Mouse (Mus musculus): Measurements from ENCODE around the gene Txnrd2. TPM values are rescaled to one million over a fixed set of nuclear protein-coding genes. Genes with fewer than 3 reads are reported as not detected.
A peak's percentile ranks its signal among the peaks of the same experiment; 100 is the strongest.

The Txnrd2 gene
- polyA plus RNA-seq, 1 experiment from 2014 or later, result 31.7 TPM

- no peak overlapping the region for H3K9ac ChIP-seq
- WGBS, result 92% methylated on average over 3 of the region's 3 CpGs
- H3K4me3 ChIP-seq, result no peak overlapping the region
- ATAC-seq (ENCODE audit: low FRiP score, low read depth), result no peak
- no peak overlapping the region for H3K27ac ChIP-seq (replicated peaks)
- H3K9me3 ChIP-seq, result no peaks in the 10 kb centered on the region
- no peaks in the 10 kb centered on the region for H3K36me3 ChIP-seq
- H3K27me3 ChIP-seq, result no peaks in the 10 kb centered on the region; the same call in 1 of the 2 replicates
- peaks cover 7% of the 10 kb centered on the region for H3K4me1 ChIP-seq (replicated peaks)
- H3K4me2 ChIP-seq, result no peak overlapping the region
These were observed 56.2 kb downstream of the Txnrd2 start for GRCm38 (mm10) chr16:18482431-18482830.

- H3K27ac ChIP-seq (replicated peaks), result no peak overlapping the region
- no peak for ATAC-seq (ENCODE audit: low FRiP score, low read depth)
- H3K27me3 ChIP-seq, result no peaks in the 10 kb centered on the region; the same call in 1 of the 2 replicates
- H3K36me3 ChIP-seq, result no peaks in the 10 kb centered on the region
- H3K4me2 ChIP-seq, result no peak overlapping the region
- no peaks in the 10 kb centered on the region for H3K9me3 ChIP-seq
- H3K4me3 ChIP-seq, result no peak overlapping the region
- no peak overlapping the region for H3K9ac ChIP-seq
- H3K4me1 ChIP-seq (replicated peaks), result peaks cover 7% of the 10 kb centered on the region
- WGBS, result 56% methylated on average over 5 of the region's 5 CpGs
These were observed 57.7 kb downstream of the Txnrd2 start for GRCm38 (mm10) chr16:18483839-18484238.

DNA sequence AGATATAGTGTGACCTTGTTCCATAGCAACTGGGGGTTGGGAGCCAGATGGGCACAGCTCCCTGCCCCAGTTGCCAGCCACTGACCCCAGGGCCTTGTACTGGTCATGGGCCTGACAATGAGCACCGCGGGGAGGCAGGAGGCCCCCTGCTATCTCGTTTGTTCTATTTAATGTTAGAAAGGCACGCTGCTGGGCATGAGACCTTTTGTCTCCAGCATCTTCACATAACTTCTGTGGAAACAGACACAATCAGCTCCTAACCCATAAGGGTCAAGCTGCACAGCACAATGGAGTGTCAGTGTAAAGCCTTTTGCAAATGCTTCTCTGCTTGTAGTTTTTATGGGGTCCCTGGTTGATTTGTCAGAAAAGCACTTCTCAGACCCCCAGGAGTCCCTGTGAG is 58.2 kb downstream of the Txnrd2 start:
- Histone ChIP-seq H3K27me3 (no peaks in the 10 kb centered on the region; the same call in 1 of the 2 replicates), H3K9ac (no peak overlapping the region), H3K36me3 (no peaks in the 10 kb centered on the region), H3K27ac (replicated peaks) (no peak overlapping the region), H3K9me3 (no peaks in the 10 kb centered on the region), H3K4me3 (no peak overlapping the region), H3K4me1 (replicated peaks) (peaks cover 7% of the 10 kb centered on the region), H3K4me2 (no peak overlapping the region)
- whole genome bisulfite sequencing, result 4% methylated on average over 4 of the region's 4 CpGs
- ATAC-seq (ENCODE audit: low FRiP score, low read depth), result no peak

DNA sequence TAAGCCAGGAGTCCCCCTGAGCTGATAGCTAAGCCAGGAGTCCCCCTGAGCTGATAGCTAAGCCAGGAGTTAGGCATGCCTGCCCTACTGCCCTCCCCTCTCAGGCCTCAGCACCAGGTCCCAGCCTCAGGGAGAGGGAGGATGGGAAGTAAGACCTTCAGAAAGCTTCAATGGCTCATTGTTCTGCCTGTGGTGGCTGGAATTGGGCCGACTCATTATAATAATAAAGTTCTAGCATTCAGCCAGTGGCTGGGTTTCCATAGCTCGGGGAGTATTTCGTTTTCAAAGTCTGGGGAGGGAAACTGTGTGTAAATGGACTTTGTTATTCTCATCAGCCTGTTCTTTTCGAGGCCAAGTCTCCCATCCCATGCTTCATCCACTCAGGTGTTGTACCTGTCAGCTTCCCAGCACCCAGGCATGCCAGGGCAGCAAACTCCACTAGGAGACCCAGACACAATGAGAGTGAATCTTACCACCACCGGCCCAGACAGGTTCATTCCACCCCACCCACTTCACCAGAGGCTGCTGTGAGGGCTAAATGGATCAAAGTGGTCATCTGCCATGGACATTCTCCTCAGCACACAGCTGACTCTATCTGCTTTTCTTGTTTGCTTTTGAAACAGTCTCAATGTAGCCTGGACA is 58.7 kb downstream of the Txnrd2 start:
- ATAC-seq (ENCODE audit: low FRiP score, low read depth), result no peak
- no peaks in the 10 kb centered on the region for H3K9me3 ChIP-seq
- no peaks in the 10 kb centered on the region for H3K36me3 ChIP-seq
- H3K27ac ChIP-seq (replicated peaks), result no peak overlapping the region
- H3K9ac ChIP-seq, result no peak overlapping the region
- H3K4me1 ChIP-seq (replicated peaks), result peaks cover 7% of the 10 kb centered on the region
- no peak overlapping the region for H3K4me3 ChIP-seq
- no peak overlapping the region for H3K4me2 ChIP-seq
- H3K27me3 ChIP-seq, result no peaks in the 10 kb centered on the region; the same call in 1 of the 2 replicates
- 11% methylated on average over 5 of the region's 5 CpGs for WGBS

DNA sequence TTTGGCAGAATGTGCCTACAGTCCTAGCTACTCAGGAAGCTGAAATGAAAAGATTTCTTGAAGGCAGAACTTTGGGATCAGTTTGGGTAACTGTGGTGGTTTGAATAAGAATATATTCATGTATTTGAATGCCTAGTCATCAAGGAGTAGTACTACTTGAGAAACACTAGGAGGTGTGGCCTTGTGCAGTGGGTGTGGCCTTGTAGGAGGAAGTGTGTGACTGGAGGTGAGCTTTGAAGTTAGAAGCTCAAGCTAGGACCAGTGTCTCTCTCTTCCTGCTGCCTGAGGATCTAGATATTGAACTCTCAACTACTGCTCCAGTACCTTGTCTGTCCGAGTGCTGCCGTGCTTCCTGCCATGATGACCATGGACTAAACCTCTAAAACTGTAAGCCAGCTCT is 59.9 kb downstream of the Txnrd2 start:
- H3K36me3 ChIP-seq, result no peaks in the 10 kb centered on the region
- no peaks in the 10 kb centered on the region for H3K9me3 ChIP-seq
- H3K4me3 ChIP-seq, result no peak overlapping the region
- no peak overlapping the region for H3K4me2 ChIP-seq
- no peak overlapping the region for H3K27ac ChIP-seq (replicated peaks)
- no peak for ATAC-seq (ENCODE audit: low FRiP score, low read depth)
- H3K9ac ChIP-seq, result no peak overlapping the region
- peaks cover 7% of the 10 kb centered on the region for H3K4me1 ChIP-seq (replicated peaks)
- WGBS, result 97% methylated on average over 2 of the region's 2 CpGs
- H3K27me3 ChIP-seq, result 0 out of 2 replicates have a peak, but pooled peaks cover 2% of the 10 kb centered on the region

DNA sequence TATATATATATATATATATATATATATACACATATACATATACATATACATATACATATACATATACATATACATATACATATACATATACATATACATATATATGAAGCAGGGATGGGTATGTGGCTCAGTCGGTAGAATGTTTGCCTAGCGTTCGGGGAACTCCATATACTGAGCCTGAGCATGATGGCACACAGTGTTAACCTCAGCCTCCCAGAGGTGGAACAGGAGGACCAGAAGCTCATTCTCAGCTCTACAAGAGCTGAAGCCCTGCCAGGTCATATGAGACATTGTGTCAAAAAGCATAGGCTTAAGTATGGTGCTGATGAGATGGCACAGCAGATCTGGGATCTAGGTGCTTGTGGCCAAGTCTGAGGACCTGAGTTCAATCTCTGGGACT is 64.1 kb downstream of the Txnrd2 start:
- H3K9ac ChIP-seq, result no peak overlapping the region
- no peaks in the 10 kb centered on the region for H3K4me1 ChIP-seq (replicated peaks)
- no peak for ATAC-seq (ENCODE audit: low FRiP score, low read depth)
- H3K4me3 ChIP-seq, result no peak overlapping the region
- 0 out of 2 replicates have a peak, but pooled peaks cover 2% of the 10 kb centered on the region for H3K27me3 ChIP-seq
- no peaks in the 10 kb centered on the region for H3K9me3 ChIP-seq
- no peak overlapping the region for H3K4me2 ChIP-seq
- H3K27ac ChIP-seq (replicated peaks), result no peak overlapping the region
- no peaks in the 10 kb centered on the region for H3K36me3 ChIP-seq
- 90% methylated on average over 3 of the region's 3 CpGs for WGBS

- Histone ChIP-seq H3K9me3 (no peaks in the 10 kb centered on the region), H3K27me3 (0 out of 2 replicates have a peak, but pooled peaks cover 2% of the 10 kb centered on the region), H3K4me1 (replicated peaks) (no peaks in the 10 kb centered on the region), H3K4me2 (no peak overlapping the region), H3K9ac (no peak overlapping the region), H3K27ac (replicated peaks) (no peak overlapping the region), H3K4me3 (no peak overlapping the region), H3K36me3 (no peaks in the 10 kb centered on the region)
- no peak for ATAC-seq (ENCODE audit: low FRiP score, low read depth)
- 64% methylated on average over 1 of the region's 1 CpGs for WGBS
These were observed 64.7 kb downstream of the Txnrd2 start for GRCm38 (mm10) chr16:18490894-18491293.

- Histone ChIP-seq H3K27ac (replicated peaks) (peak overlapping the region; percentile 88), H3K4me3 (peak overlapping the region; percentile 75), H3K9ac (peak overlapping the region; percentile 81), H3K4me1 (replicated peaks) (peaks cover 24% of the 10 kb centered on the region), H3K4me2 (peak overlapping the region; percentile 80), H3K36me3 (peaks cover 13% of the 10 kb centered on the region), H3K9me3 (no peaks in the 10 kb centered on the region), H3K27me3 (no peaks in the 10 kb centered on the region)
- ATAC-seq (ENCODE audit: low FRiP score, low read depth), result no peak
- WGBS, result 6% methylated on average over 6 of the region's 6 CpGs
These were observed 71.8 kb downstream of the Txnrd2 start for GRCm38 (mm10) chr16:18497865-18498515.

GRCm38 (mm10) chr16:18498558-18498990 is 72.4 kb downstream of the Txnrd2 start, which contains the start of the genes Gnb1l and Rtl10:
Gnb1l (plus strand) TSS chr16:18498713.
Rtl10 (plus strand) TSS chr16:18498901.
- H3K9ac ChIP-seq, result peak within 1 kb of the TSS; percentile 81
- no peaks in the 10 kb centered on the region for H3K27me3 ChIP-seq
- peak within 1 kb of the TSS; percentile 80 for H3K4me2 ChIP-seq
- H3K27ac ChIP-seq (replicated peaks), result peak within 1 kb of the TSS; percentile 88
- peaks cover 13% of the 10 kb centered on the region for H3K36me3 ChIP-seq
- H3K4me3 ChIP-seq, result peak within 1 kb of the TSS; percentile 75
- under 1% methylated on average over 50 of the region's 51 CpGs for WGBS
- H3K4me1 ChIP-seq (replicated peaks), result peaks cover 24% of the 10 kb centered on the region
- ATAC-seq (ENCODE audit: low FRiP score, low read depth), result peak; percentile 99
- no peaks in the 10 kb centered on the region for H3K9me3 ChIP-seq

DNA sequence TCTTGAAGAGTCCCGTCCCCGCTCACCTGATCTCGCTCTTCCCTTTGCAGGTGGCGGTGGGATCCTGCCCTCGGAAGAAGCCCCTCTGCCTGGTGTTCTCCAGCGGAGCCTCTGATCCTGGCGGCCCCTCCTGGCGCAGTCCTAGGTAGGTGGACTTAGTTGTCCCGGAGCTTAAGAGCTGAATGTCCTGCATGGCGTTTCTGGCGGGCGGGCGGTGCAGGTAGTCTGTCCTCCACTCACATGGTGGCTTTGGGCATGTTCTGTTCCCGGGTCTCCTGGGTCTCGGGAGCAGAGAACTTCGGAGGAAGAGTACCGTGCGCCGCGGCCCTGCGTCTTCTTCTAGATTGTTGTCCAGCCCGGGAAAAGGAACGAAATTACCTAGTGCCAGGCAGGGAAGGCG is 72.8 kb downstream of the Txnrd2 start:
- Histone ChIP-seq H3K4me2 (peak overlapping the region; percentile 80), H3K27me3 (no peaks in the 10 kb centered on the region), H3K9me3 (no peaks in the 10 kb centered on the region), H3K9ac (peak overlapping the region; percentile 81), H3K36me3 (peaks cover 14% of the 10 kb centered on the region), H3K4me1 (replicated peaks) (peaks cover 24% of the 10 kb centered on the region), H3K27ac (replicated peaks) (peak overlapping the region; percentile 88), H3K4me3 (peak overlapping the region; percentile 75)
- WGBS, result 1% methylated on average over 24 of the region's 24 CpGs
- no peak; the same call in 1 of the 2 replicates for ATAC-seq (ENCODE audit: low FRiP score, low read depth)

- Histone ChIP-seq H3K4me1 (replicated peaks) (peaks cover 24% of the 10 kb centered on the region), H3K4me3 (no peak overlapping the region), H3K36me3 (peaks cover 20% of the 10 kb centered on the region), H3K27me3 (no peaks in the 10 kb centered on the region), H3K9ac (no peak overlapping the region), H3K27ac (replicated peaks) (no peak overlapping the region), H3K4me2 (no peak overlapping the region), H3K9me3 (no peaks in the 10 kb centered on the region)
- 96% methylated on average over 6 of the region's 6 CpGs for WGBS
- no peak for ATAC-seq (ENCODE audit: low FRiP score, low read depth)
These were observed 75.3 kb downstream of the Txnrd2 start for GRCm38 (mm10) chr16:18501531-18501930.

DNA sequence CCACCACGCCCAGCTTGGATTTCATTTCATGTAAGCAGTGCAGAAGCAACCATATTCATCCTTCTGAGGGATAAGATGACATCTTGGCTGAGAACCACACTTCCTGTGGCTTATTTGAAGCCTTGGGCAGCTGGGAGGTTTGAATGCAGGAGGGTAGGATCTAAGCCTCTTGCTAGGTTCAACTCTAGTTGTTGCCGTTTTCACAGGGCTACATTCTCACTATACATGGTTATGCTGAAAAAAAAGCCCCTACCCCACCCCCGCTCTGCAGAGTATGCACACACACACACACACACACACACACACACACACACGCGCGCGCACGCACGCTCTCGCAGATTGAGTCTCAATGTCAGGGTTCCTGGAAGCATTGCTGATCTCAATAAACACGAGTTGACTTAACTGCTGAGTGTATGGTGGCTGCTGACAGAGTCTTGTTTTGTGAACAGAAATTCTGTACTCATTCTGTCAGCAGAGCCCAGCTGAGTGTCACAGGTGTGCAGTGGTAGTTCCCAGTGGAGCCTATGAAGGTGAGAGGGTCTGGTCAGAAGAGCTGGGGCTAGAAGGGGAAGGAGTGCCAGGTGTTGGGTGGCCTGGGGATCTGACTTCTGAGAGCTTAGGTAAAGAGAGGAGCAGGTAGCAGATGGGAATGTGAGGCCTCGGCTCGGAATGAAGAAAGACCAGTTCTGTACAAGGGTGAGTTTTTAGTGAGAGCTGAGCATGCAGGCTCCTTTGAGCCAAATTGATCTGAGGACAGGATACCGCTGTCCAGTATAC is 77.6 kb downstream of the Txnrd2 start:
- Histone ChIP-seq H3K27ac (replicated peaks) (no peak overlapping the region), H3K4me1 (replicated peaks) (peaks cover 17% of the 10 kb centered on the region), H3K9me3 (no peaks in the 10 kb centered on the region), H3K36me3 (peaks cover 20% of the 10 kb centered on the region), H3K4me3 (no peak overlapping the region), H3K4me2 (no peak overlapping the region), H3K27me3 (no peaks in the 10 kb centered on the region), H3K9ac (no peak overlapping the region)
- 93% methylated on average over 14 of the region's 14 CpGs for WGBS
- ATAC-seq (ENCODE audit: low FRiP score, low read depth), result no peak
